Comparison of ENCODE assay signal across 18 mouse cellular contexts in genomic region chr2:85245737-85246136, GRCm38 (mm10). TPM values are rescaled to one million over a fixed set of nuclear protein-coding genes. Genes with fewer than 3 reads are reported as not detected.
DNase-seq lines count a peak whose midpoint lies in the region; ATAC-seq and TF ChIP-seq lines count a peak whose summit lies in the region.
"Had no signal": no experiment of that assay in that cellular context is flagged by ENCODE, and none has a peak within 500 bp of the region (broad histone marks: within the 10 kb centered on the region; RNA-seq: fewer than 3 reads in every experiment).

No protein-coding gene starts in this region.

- H3K27me3 ChIP-seq in forebrain, embryonic 16.5 days (replicated peaks; ENCODE audit: control insufficient read depth, insufficient read depth, low read length) = no peaks in the 10 kb centered on the region
- H3K27me3 ChIP-seq: embryonic facial prominence, embryonic 13.5 days; heart, embryonic 13.5 days; kidney, embryonic 15.5 days had no signal

- peak overlapping the region; percentile 58; the same call in 1 of the 2 replicates for H3K27ac ChIP-seq in gastrocnemius, adult 2 months
- no peak overlapping the region for H3K27ac ChIP-seq in forebrain, embryonic 16.5 days (ENCODE audit: low read length)
- H3K27ac ChIP-seq: embryonic facial prominence, embryonic 10.5 days; embryonic facial prominence, embryonic 13.5 days; heart, embryonic 13.5 days; hindbrain, embryonic 14.5 days; hindbrain, postnatal 0 days; kidney, embryonic 15.5 days had no signal

- no peaks in the 10 kb centered on the region for H3K4me1 ChIP-seq in forebrain, embryonic 16.5 days (replicated peaks; ENCODE audit: control insufficient read depth, insufficient read depth, low read length)
- H3K4me1 ChIP-seq: embryonic facial prominence, embryonic 10.5 days; embryonic facial prominence, embryonic 13.5 days; kidney, embryonic 15.5 days had no signal

- intact Hi-C loops in gastrocnemius, adult 2 months (cut with DNase I) = loop anchor here (1.0 to 5.0 kb wide), 4 partner anchors 121 to 315 kb away; no protein-coding TSS in a partner anchor
- intact Hi-C loops in gastrocnemius, postnatal 36 days (cut with DNase I) = loop anchor here (1.0 to 10.0 kb wide), 3 partner anchors 122 to 317 kb away; no protein-coding TSS in a partner anchor

- no peaks in the 10 kb centered on the region for H3K36me3 ChIP-seq in forebrain, embryonic 16.5 days (ENCODE audit: control insufficient read depth, insufficient read depth)
- H3K36me3 ChIP-seq: embryonic facial prominence, embryonic 10.5 days; embryonic facial prominence, embryonic 13.5 days; G1E; heart, embryonic 13.5 days; kidney, embryonic 15.5 days had no signal

- TF ChIP-seq CTCF in gastrocnemius, adult 2 months (IDR thresholded peaks at IDR 0.05) = no peak

- no peak for DNase-seq in gastrocnemius, adult 2 months
- DNase-seq in gastrocnemius, postnatal 36 days = no peak
- peak; percentile 71 for DNase-seq in 3T3-L1 (ENCODE audit: low read depth, low spot score)
- peak; percentile 71 for DNase-seq in NIH3T3 (ENCODE audit: low read depth)
- peak; percentile 16 for DNase-seq in brain, adult 2 months (ENCODE audit: low read depth, low spot score)
- no peak for DNase-seq in lung, postnatal 10 days

- ATAC-seq in forebrain, embryonic 16.5 days = no peak
- no peak for ATAC-seq in erythroblast, adult 5-6 weeks (replicated peaks; ENCODE audit: low FRiP score, poor library complexity, severe bottlenecking)

- no peaks in the 10 kb centered on the region for H3K9me3 ChIP-seq in forebrain, embryonic 16.5 days (ENCODE audit: control insufficient read depth, low read length)
- H3K9me3 ChIP-seq: embryonic facial prominence, embryonic 10.5 days; embryonic facial prominence, embryonic 13.5 days; G1E; heart, embryonic 13.5 days; kidney, embryonic 15.5 days had no signal

- 78% methylated on average over 5 of the region's 5 CpGs for WGBS in forebrain, embryonic 16.5 days

- H3K9ac ChIP-seq in forebrain, embryonic 16.5 days (replicated peaks; ENCODE audit: low read depth, low read length) = no peak overlapping the region
- H3K9ac ChIP-seq: embryonic facial prominence, embryonic 13.5 days; heart, embryonic 13.5 days; hindbrain, embryonic 14.5 days; kidney, embryonic 15.5 days had no signal

- no peak overlapping the region for H3K4me3 ChIP-seq in gastrocnemius, adult 2 months
- no peak overlapping the region for H3K4me3 ChIP-seq in forebrain, embryonic 16.5 days (replicated peaks; ENCODE audit: low read length)
- H3K4me3 ChIP-seq: embryonic facial prominence, embryonic 10.5 days; embryonic facial prominence, embryonic 13.5 days; heart, embryonic 13.5 days; kidney, embryonic 15.5 days had no signal

- H3K4me2 ChIP-seq in forebrain, embryonic 16.5 days (ENCODE audit: low read length) = no peak overlapping the region
- H3K4me2 ChIP-seq: embryonic facial prominence, embryonic 13.5 days; heart, embryonic 13.5 days; hindbrain, embryonic 14.5 days; kidney, embryonic 15.5 days had no signal

RNA-seq across cellular contexts. Expression of gene Lrrc55, which starts 48.7 kb away (rescaled TPM):
- total RNA-seq in gastrocnemius, adult 2 months (2021) = 1 to 10 TPM in 1 of 2 experiments, under 1 TPM in 1; 0.56 to 1.1 TPM
- total RNA-seq in gastrocnemius, postnatal 36 days (2021) = 1 to 10 TPM in 1 of 2 experiments, under 1 TPM in 1; 0.76 to 1.5 TPM
- 12.3 and 14.9 TPM in 2 replicates for polyA plus RNA-seq in forebrain, embryonic 16.5 days (2015; fragmentation: Nextera tagmentation; extraction: Ambion mirVana)
- total RNA-seq in erythroblast, adult 5-6 weeks (2015; ENCODE audit: low replicate concordance) = not detected in 2 replicates
- 0.28 TPM in 1 of 2 replicates, not detected in the other for total RNA-seq in erythroblast, adult 5-6 weeks (2017; ENCODE audit: low replicate concordance)
- total RNA-seq: CH12.LX; common myeloid progenitor, adult 5-6 weeks had no signal
- polyA plus RNA-seq: G1E; inflammation-experienced regulatory T-cells, adult 6 months had no signal

Comparison
In these comparisons a context has a peak if more than half of its experiments do, and no peak if none do; other contexts are left out.
1. DNase-seq: peak in 3T3-L1 (single experiment), NIH3T3 (single experiment) and brain, adult 2 months (single experiment); none in gastrocnemius, adult 2 months (single experiment), gastrocnemius, postnatal 36 days (0 of 2) and lung, postnatal 10 days (single experiment).